Mouse (Mus musculus): Measurements from ENCODE around the gene Smg1.
A peak's percentile ranks its signal among the peaks of the same experiment; 100 is the strongest.

Smg1 gene

GRCm38 (mm10) chr7:118104458-118105052 is 138.9 kb downstream of the Smg1 start:
- no peak for DNase-seq (ENCODE audit: low spot score)

GRCm38 (mm10) chr7:118103462-118104379 is 139.7 kb downstream of the Smg1 start:
- no peak for DNase-seq (ENCODE audit: low spot score)

GRCm38 (mm10) chr7:118102678-118103461 is 140.6 kb downstream of the Smg1 start:
- DNase-seq (ENCODE audit: low spot score): no peak

GRCm38 (mm10) chr7:118102231-118102630 is 141.2 kb downstream of the Smg1 start:
- peak; percentile 16 for DNase-seq (ENCODE audit: low spot score)

GRCm38 (mm10) chr7:118097615-118098014 is 145.9 kb downstream of the Smg1 start:
- DNase-seq (ENCODE audit: low spot score): no peak
